Mouse (Mus musculus) MEL (cell line): ENCODE results near the gene Mrpl51. TPM values are rescaled to one million over a fixed set of nuclear protein-coding genes. Genes with fewer than 3 reads are reported as not detected.
A peak's percentile ranks its signal among the peaks of the same experiment; 100 is the strongest.

Experiments
- DNase-seq: peaks from one replicate; pipeline ENCODE4 v3.0.0; 2011; ENCODE audit warnings: low read depth, low spot score
- H3K27ac ChIP-seq: 2 replicates; pipeline ENCODE4 v1.5.1; 2012; ENCODE audit warnings: low read depth, mild to moderate bottlenecking, control low read depth, low read length, moderate library complexity; ENCODE audit not compliant: control insufficient read depth
- H3K27me3 ChIP-seq, 2 experiments: fragments of 150-350 bp in 1 of 2; sonication (generic) in 1 of 2; 2 replicates each; pipeline ENCODE4 v1.6.1; 2012; ENCODE audit warnings: low read length in 2 of 2, mild to moderate bottlenecking in 2 of 2, improper control_type of control experiment in 1 of 2, moderate library complexity in 1 of 2; ENCODE audit not compliant: insufficient read depth in 2 of 2, control insufficient read depth in 1 of 2
- H3K36me3 ChIP-seq, 2 experiments: 2 replicates each; pipeline ENCODE4 v1.6.1; 2012 to 2014; ENCODE audit warnings: low read length in 2 of 2, improper control_type of control experiment in 1 of 2, inconsistent platforms in 1 of 2, mild to moderate bottlenecking in 1 of 2; ENCODE audit not compliant: insufficient read depth in 2 of 2, control insufficient read depth in 1 of 2
- H3K4me1 ChIP-seq, 2 experiments: fragments of 150-350 bp in 1 of 2; sonication (generic) in 1 of 2; 2 replicates each; pipeline ENCODE4 v1.6.1; 2012; ENCODE audit warnings: low read length in 2 of 2, improper control_type of control experiment in 1 of 2, mild to moderate bottlenecking in 1 of 2; ENCODE audit not compliant: insufficient read depth in 2 of 2, control insufficient read depth in 1 of 2
- H3K4me3 ChIP-seq, 2 experiments: fragments of 150-350 bp in 1 of 2; sonication (generic) in 1 of 2; 2 replicates each; pipeline ENCODE4 v1.5.1; 2012; ENCODE audit warnings: low read depth in 2 of 2, low read length in 2 of 2, mild to moderate bottlenecking in 2 of 2, moderate library complexity in 2 of 2, control low read depth in 1 of 2, improper control_type of control experiment in 1 of 2; ENCODE audit not compliant: control insufficient read depth in 1 of 2, insufficient read depth in 1 of 2
- H3K79me2 ChIP-seq: 2 replicates; pipeline ENCODE4 v1.6.1; 2012; ENCODE audit warnings: mild to moderate bottlenecking, low read length, moderate library complexity; ENCODE audit not compliant: control insufficient read depth, poor library complexity, insufficient read depth
- H3K9ac ChIP-seq: 2 replicates; pipeline ENCODE4 v1.6.1; 2012; ENCODE audit warnings: low read depth, mild to moderate bottlenecking, control low read depth, low read length, moderate library complexity; ENCODE audit not compliant: control insufficient read depth, poor library complexity, severe bottlenecking
- H3K9me3 ChIP-seq: fragments of 150-350 bp; sonication (generic); replicated peaks from 2 replicates; pipeline ENCODE4 v1.6.1; 2012; ENCODE audit warnings: mild to moderate bottlenecking, low read length, improper control_type of control experiment, moderate library complexity; ENCODE audit not compliant: insufficient read depth
- CHD1 ChIP-seq: IDR thresholded peaks from 2 replicates; pipeline ENCODE4 v1.6.1; 2012; ENCODE audit warnings: low read depth, mild to moderate bottlenecking, inconsistent platforms, low read length, improper control_type of control experiment
- CTCF ChIP-seq, 3 experiments: IDR thresholded peaks in 2 of 3; conservative IDR thresholded peaks in 1 of 3; 2 replicates each; pipeline ENCODE4 v1.5.1; 2011 to 2012; ENCODE audit warnings: low read length in 3 of 3, low read depth in 2 of 3, mild to moderate bottlenecking in 2 of 3, improper control_type of control experiment in 1 of 3, inconsistent platforms in 1 of 3, mixed read lengths in 1 of 3, moderate library complexity in 1 of 3; ENCODE audit not compliant: control insufficient read depth in 1 of 3, insufficient read depth in 1 of 3, poor library complexity in 1 of 3, severe bottlenecking in 1 of 3
- HCFC1 ChIP-seq: IDR thresholded peaks from 2 replicates; pipeline ENCODE4 v1.6.1; 2012; ENCODE audit warnings: low read depth, mild to moderate bottlenecking, inconsistent platforms, low read length, improper control_type of control experiment, moderate library complexity
- MAX ChIP-seq: IDR thresholded peaks from 2 replicates; pipeline ENCODE4 v1.6.1; 2011; ENCODE audit warnings: low read length, improper control_type of control experiment
- MXI1 ChIP-seq: IDR thresholded peaks from 2 replicates; pipeline ENCODE4 v1.6.1; 2011; ENCODE audit warnings: mild to moderate bottlenecking, low read depth, low read length, improper control_type of control experiment
- MYB ChIP-seq: IDR thresholded peaks from 2 replicates; pipeline ENCODE4 v1.6.1; 2011; ENCODE audit warnings: mild to moderate bottlenecking, low read depth, low read length, improper control_type of control experiment
- MYC ChIP-seq: IDR thresholded peaks from 2 replicates; pipeline ENCODE4 v1.6.1; 2011; ENCODE audit warnings: low read depth, mild to moderate bottlenecking, low read length, improper control_type of control experiment, moderate library complexity
- NRF1 ChIP-seq: IDR thresholded peaks from 2 replicates; pipeline ENCODE4 v1.6.1; 2014; ENCODE audit warnings: low read depth, mild to moderate bottlenecking, inconsistent platforms, low read length, improper control_type of control experiment, moderate library complexity; ENCODE audit not compliant: poor library complexity, insufficient read depth, severe bottlenecking
- POLR2A ChIP-seq, 2 experiments: IDR thresholded peaks; 2 replicates each; pipeline ENCODE4 v1.6.1; 2011 to 2012; ENCODE audit warnings: low read length in 2 of 2, mild to moderate bottlenecking in 2 of 2, control low read depth in 1 of 2, improper control_type of control experiment in 1 of 2, low read depth in 1 of 2, moderate library complexity in 1 of 2; ENCODE audit not compliant: control insufficient read depth in 1 of 2, insufficient read depth in 1 of 2, poor library complexity in 1 of 2
- POLR2AphosphoS2 ChIP-seq: IDR thresholded peaks from 2 replicates; pipeline ENCODE4 v1.6.1; 2011; ENCODE audit warnings: low read length, improper control_type of control experiment
- POLR2AphosphoS5 ChIP-seq: IDR thresholded peaks from 2 replicates; pipeline ENCODE4 v1.6.1; 2012; ENCODE audit warnings: low read depth, borderline replicate concordance, mild to moderate bottlenecking, inconsistent platforms, low read length, moderate library complexity, mixed read lengths
- RAD21 ChIP-seq: IDR thresholded peaks from 2 replicates; pipeline ENCODE4 v1.6.1; 2011; ENCODE audit warnings: mild to moderate bottlenecking, low read depth, low read length, improper control_type of control experiment
- SIN3A ChIP-seq: IDR thresholded peaks from 2 replicates; pipeline ENCODE4 v1.6.1; 2012; ENCODE audit warnings: low read length, improper control_type of control experiment, inconsistent platforms
- SMC3 ChIP-seq: IDR thresholded peaks from 2 replicates; pipeline ENCODE4 v1.6.1; 2011; ENCODE audit warnings: low read depth, low read length, improper control_type of control experiment
- TAL1 ChIP-seq: IDR thresholded peaks from 2 replicates; pipeline ENCODE4 v1.6.1; 2012; ENCODE audit warnings: mild to moderate bottlenecking, inconsistent platforms, low read length, moderate library complexity, mixed read lengths
- TBP ChIP-seq: IDR thresholded peaks from 2 replicates; pipeline ENCODE4 v1.8.0; 2011; ENCODE audit warnings: low read depth, low read length, improper control_type of control experiment
- USF1 ChIP-seq: IDR thresholded peaks from 2 replicates; pipeline ENCODE4 v1.6.1; 2014; ENCODE audit warnings: low read depth, mild to moderate bottlenecking, inconsistent platforms, low read length, improper control_type of control experiment, moderate library complexity
- USF2 ChIP-seq, 2 experiments: IDR thresholded peaks; 2 replicates each; pipeline ENCODE4 v1.6.1; 2011 to 2012; ENCODE audit warnings: improper control_type of control experiment in 2 of 2, low read length in 2 of 2, borderline replicate concordance in 1 of 2, inconsistent platforms in 1 of 2, low read depth in 1 of 2, mild to moderate bottlenecking in 1 of 2; ENCODE audit not compliant: insufficient read depth in 1 of 2
- ZNF384 ChIP-seq: IDR thresholded peaks from 2 replicates; pipeline ENCODE4 v1.6.1; 2012; ENCODE audit warnings: low read depth, mild to moderate bottlenecking, inconsistent platforms, low read length, improper control_type of control experiment
- polyA plus RNA-seq, 2 experiments: library from polyadenylated mRNA; stranded (reverse) in 1 of 2; unstranded in 1 of 2; fragments of >175 nt in 1 of 2; fragments of >200 nt in 1 of 2; gene quantifications; 2 replicates each; pipeline versions ENCODE4 v1.2.1 to v1.2.4; 2012; ENCODE audit warnings: low replicate concordance in 2 of 2, low read depth in 1 of 2; ENCODE audit not compliant: insufficient read length in 2 of 2, insufficient read depth in 1 of 2, missing spikeins in 1 of 2
- total RNA-seq: library from RNA; depleted of rRNA; stranded (reverse); fragments of 300-350 nt; gene quantifications from 2 replicates; pipeline ENCODE4 v1.2.3, GENCODE M21; 2012

Mrpl51 gene
- total and polyA plus RNA-seq, 3 experiments, result 251 to 286 TPM; not detected in 1

DNA sequence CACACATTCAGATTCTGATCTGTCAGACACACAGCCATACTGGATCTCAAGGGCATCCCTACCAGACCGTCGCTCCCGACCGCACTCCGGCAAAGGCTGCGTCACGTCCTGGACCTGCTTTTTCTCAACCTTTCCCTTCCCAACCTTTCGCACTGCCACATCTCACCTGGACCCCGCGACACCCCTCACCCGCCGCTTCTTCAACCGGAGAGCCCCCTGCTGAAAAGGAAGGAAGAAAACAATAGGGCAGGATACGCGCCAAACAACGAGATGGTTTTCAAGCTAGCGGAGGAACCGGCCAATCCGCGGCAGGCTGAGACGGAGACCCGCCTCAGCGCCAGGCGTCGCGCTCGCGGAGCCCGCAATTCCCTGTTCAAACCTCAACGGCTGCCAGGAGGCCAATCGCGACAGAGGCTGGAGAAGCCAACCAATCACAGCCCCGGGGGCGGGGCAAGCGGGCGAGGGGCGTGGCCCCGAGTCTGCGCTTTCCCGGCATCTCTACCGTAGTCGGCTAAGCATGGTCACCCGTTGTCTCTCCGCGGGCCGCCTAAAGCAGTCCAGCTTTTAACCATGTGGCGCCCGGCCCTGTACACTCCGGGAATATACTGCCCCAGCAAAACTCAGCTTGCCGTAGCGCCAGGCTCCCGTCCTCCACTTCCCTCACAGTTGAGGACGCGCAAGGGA is at the start of gene Mrpl51, which contains the start of gene Ncapd2 (continued):
- peak; percentile 68 for TF ChIP-seq NRF1
- TF ChIP-seq USF2 (IDR thresholded peaks at IDR 0.05; ENCODE audit: borderline replicate concordance in 1 of 2, insufficient read depth in 1 of 2, low read depth in 1 of 2, low read length in 2 of 2), result no peak
- no peak; the same call in none of the 2 replicates for TF ChIP-seq CHD1
- TF ChIP-seq, all 39 proteins: peak for 16

- H3K4me3 ChIP-seq, result no peak overlapping the region
- peaks cover 0 to 5% of the 10 kb centered on the region in 2 experiments; a peak in 2 of 4 replicates for H3K36me3 ChIP-seq
- H3K4me1 ChIP-seq, result 0 out of 4 replicates have a peak, but pooled peaks cover 0 to 10% of the 10 kb centered on the region in 2 experiments
- TF ChIP-seq USF1 (no peak), MAX (no peak), SIN3A (no peak), POLR2AphosphoS2 (no peak), MYC (no peak), HCFC1 (no peak), MYB (no peak), RAD21 (no peak), SMC3 (no peak), MXI1 (no peak), TAL1 (no peak), ZNF384 (no peak), CHD1 (no peak), TBP (no peak), CTCF (IDR thresholded peaks at IDR 0.05 in 2 of 3, conservative IDR thresholded peaks at IDR 0.05 in 1 of 3; ENCODE audit: control insufficient read depth in 1 of 3, insufficient read depth in 1 of 3, low read depth in 2 of 3, low read length in 3 of 3, poor library complexity in 1 of 3, severe bottlenecking in 1 of 3) (no peak), POLR2AphosphoS5 (no peak), POLR2A (IDR thresholded peaks at IDR 0.05; ENCODE audit: control insufficient read depth in 1 of 2, insufficient read depth in 1 of 2, low read depth in 1 of 2, low read length in 2 of 2, poor library complexity in 1 of 2) (no peak)
- no peak overlapping the region for H3K27ac ChIP-seq
- H3K27me3 ChIP-seq, result no peaks in the 10 kb centered on the region
- H3K79me2 ChIP-seq, result peaks cover 9% of the 10 kb centered on the region
- DNase-seq, result no peak
- no peak overlapping the region for H3K9ac ChIP-seq
- no peaks in the 10 kb centered on the region for H3K9me3 ChIP-seq
Observed at GRCm38 (mm10) chr6:125142436-125142835, 49.2 kb upstream of the Mrpl51 start.
